Mouse (Mus musculus) urinary bladder, postnatal 25 days (tissue): ENCODE data around the gene Mark1.

Experiments used
- DNase-seq: peaks from one replicate; pipeline ENCODE4 v3.0.0; 2022; ENCODE audit warnings: low spot score

Gene Mark1

DNA sequence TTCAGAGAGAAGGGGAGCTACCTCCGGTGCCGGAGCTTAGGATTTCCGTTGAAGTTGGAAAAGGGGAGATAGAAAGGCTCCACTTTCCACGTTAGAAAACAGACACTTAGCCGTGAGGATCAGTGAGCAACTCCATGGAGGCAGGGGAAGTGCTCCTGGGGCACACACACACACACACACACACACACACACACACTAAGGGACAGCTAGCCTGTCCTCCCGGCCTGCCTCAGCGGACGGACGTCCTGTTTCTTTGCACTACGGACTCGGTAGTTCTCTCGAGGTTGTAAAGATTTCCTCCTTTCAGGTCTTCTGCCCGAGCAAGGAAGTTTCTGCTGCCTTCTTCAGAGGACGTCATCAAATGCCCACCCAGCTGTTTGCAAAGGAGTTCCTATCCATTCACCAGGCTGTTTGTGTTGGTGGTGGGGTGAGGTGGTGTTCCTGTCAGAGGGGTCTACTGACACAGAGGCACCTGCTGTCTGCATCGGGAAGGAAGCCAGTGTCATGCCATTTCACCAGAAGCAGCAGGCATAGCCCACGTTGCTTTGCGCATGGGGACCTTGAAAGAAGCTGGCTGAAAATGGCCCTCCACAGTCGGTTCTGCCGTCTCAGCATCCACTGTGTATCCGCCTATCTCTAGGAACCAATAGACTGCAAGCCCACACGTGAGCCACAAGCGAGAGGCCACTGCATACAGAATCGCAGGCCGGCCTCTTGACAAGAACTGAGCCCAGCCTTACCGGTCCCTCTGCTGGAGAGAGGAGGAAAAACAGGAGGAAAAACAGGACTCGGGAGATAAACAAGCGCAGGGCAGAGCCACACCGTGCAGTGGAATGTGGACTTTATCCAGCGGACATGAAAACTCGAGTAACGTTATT is 147.4 kb downstream of the Mark1 start:
- peak; percentile 55 for DNase-seq

GRCm38 (mm10) chr1:184851166-184851565 is 148.2 kb downstream of the Mark1 start:
- no peak for DNase-seq

GRCm38 (mm10) chr1:184846973-184847372 is 152.4 kb downstream of the Mark1 start:
- no peak for DNase-seq
